Mouse (Mus musculus): ENCODE data around the gene Ros1. TPM values are rescaled to one million over a fixed set of nuclear protein-coding genes. Genes with fewer than 3 reads are reported as not detected.

Ros1 gene
- total RNA-seq, 2 experiments from 2014 or later, result not detected

- no peak overlapping the region for H3K4me3 ChIP-seq
- peak; percentile 65 to 67 for DNase-seq (ENCODE audit: extremely low spot score in 1 of 2, low spot score in 2 of 2)
- intact Hi-C loops (cut with DNase I), result loop anchor here (1.0 to 5.0 kb wide), 2 partner anchors 115 to 168 kb away; no protein-coding TSS in a partner anchor
- TF ChIP-seq CTCF (IDR thresholded peaks at IDR 0.05), result peak; percentile 81
- no peak overlapping the region for H3K27ac ChIP-seq
Observed at GRCm38 (mm10) chr10:52216797-52217563, 21.9 kb upstream of the Ros1 start.

GRCm38 (mm10) chr10:52215267-52215818 is 20.3 kb upstream of the Ros1 start:
- no peak for TF ChIP-seq CTCF (IDR thresholded peaks at IDR 0.05)
- Histone ChIP-seq H3K27ac (no peak overlapping the region), H3K4me3 (no peak overlapping the region)
- DNase-seq (ENCODE audit: extremely low spot score in 1 of 2, low spot score in 2 of 2), result no peak
- intact Hi-C loops (cut with DNase I), result loop anchor here (5.0 kb wide), 1 partner anchor 117 kb away; no protein-coding TSS in a partner anchor

GRCm38 (mm10) chr10:52204006-52204405 is 9.0 kb upstream of the Ros1 start:
- DNase-seq (ENCODE audit: extremely low spot score in 1 of 2, low spot score in 2 of 2), result no peak
- Histone ChIP-seq H3K27ac (no peak overlapping the region), H3K4me3 (no peak overlapping the region)
- TF ChIP-seq CTCF (IDR thresholded peaks at IDR 0.05), result no peak
- intact Hi-C loops (cut with DNase I), result no loop called here

DNA sequence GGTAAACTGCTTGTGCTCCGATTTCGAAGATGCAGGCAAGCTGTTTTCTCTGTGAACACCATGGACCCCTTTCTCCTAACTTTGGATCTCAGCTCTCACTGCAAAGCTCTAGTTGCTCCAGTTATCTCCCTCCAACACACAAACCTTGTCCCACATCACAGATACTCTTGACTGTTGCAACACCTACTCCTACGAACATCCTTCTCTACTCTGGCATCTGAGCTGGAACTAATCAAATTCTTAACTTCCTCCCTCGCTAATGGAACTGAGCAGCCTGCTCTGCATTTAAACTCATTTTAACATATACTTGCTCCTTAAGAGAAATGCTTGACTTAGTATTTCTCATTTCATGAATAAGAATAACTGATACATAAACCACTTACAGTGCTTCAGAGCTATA is 9.1 kb downstream of the Ros1 start:
- intact Hi-C loops (cut with DNase I), result no loop called here
- no peak for TF ChIP-seq CTCF (IDR thresholded peaks at IDR 0.05)
- H3K27ac ChIP-seq, result no peak overlapping the region
- no peak overlapping the region for H3K4me3 ChIP-seq
- DNase-seq (ENCODE audit: extremely low spot score in 1 of 2, low spot score in 2 of 2), result no peak

- no peak; the same call in 1 of the 2 replicates for TF ChIP-seq CTCF (IDR thresholded peaks at IDR 0.05)
- Histone ChIP-seq H3K27ac (no peak overlapping the region), H3K4me3 (no peak overlapping the region)
- intact Hi-C loops (cut with DNase I), result no loop called here
- DNase-seq (ENCODE audit: extremely low spot score in 1 of 2, low spot score in 2 of 2), result no peak
Observed at GRCm38 (mm10) chr10:52182878-52183277, 12.2 kb downstream of the Ros1 start.

DNA sequence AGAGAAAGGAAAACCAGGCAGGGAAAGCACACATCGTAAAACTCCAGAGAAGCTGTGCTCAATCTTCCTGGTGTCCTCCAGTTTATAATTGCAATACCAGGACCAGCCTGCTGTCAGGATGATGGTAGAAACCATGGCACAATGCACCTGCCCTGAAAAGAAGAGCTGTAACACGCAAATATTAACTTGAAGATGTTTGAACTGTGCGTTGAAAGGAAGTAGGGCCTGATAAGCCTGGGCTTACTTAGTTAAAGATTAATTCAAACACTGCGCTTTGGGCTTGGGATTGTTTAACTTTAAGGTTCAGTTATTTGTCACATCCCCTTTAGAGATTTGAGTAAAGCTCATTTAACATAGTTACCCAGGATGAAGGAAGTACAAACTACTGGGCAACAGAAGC is 20.7 kb downstream of the Ros1 start:
- intact Hi-C loops (cut with DNase I), result no loop called here
- TF ChIP-seq CTCF (IDR thresholded peaks at IDR 0.05), result no peak
- Histone ChIP-seq H3K4me3 (no peak overlapping the region), H3K27ac (no peak overlapping the region)
- no peak for DNase-seq (ENCODE audit: extremely low spot score in 1 of 2, low spot score in 2 of 2)

GRCm38 (mm10) chr10:52170489-52170888 is 24.6 kb downstream of the Ros1 start:
- TF ChIP-seq CTCF (IDR thresholded peaks at IDR 0.05), result no peak
- no peak for DNase-seq (ENCODE audit: extremely low spot score in 1 of 2, low spot score in 2 of 2)
- Histone ChIP-seq H3K4me3 (no peak overlapping the region), H3K27ac (no peak overlapping the region)
- intact Hi-C loops (cut with DNase I), result no loop called here

- Histone ChIP-seq H3K27ac (no peak overlapping the region), H3K4me3 (no peak overlapping the region)
- no peak for TF ChIP-seq CTCF (IDR thresholded peaks at IDR 0.05)
- DNase-seq (ENCODE audit: extremely low spot score in 1 of 2, low spot score in 2 of 2), result no peak
- intact Hi-C loops (cut with DNase I), result no loop called here
Observed at GRCm38 (mm10) chr10:52169841-52170240, 25.2 kb downstream of the Ros1 start.

DNA sequence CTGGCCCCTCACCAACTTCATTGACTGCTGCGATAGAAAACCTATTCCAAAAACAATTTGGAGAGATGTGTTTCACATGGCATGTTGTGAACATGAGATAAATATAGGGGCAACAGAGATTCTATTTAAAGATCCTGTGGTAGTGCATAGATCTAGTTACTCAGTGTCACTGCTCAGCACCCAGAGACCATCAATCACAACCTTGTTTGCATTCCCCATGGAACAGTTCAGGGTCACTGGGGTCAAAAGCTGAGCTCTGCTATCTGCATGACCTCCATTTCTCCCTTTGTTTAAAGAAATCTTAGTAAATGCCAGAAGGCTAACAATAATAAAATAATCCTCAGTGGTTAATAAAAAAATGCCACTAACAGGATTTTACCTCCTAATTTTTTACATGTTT is 29.7 kb downstream of the Ros1 start:
- Histone ChIP-seq H3K4me3 (no peak overlapping the region), H3K27ac (no peak overlapping the region)
- no peak for TF ChIP-seq CTCF (IDR thresholded peaks at IDR 0.05)
- intact Hi-C loops (cut with DNase I), result no loop called here
- DNase-seq (ENCODE audit: extremely low spot score in 1 of 2, low spot score in 2 of 2), result no peak

GRCm38 (mm10) chr10:52160604-52161003 is 34.4 kb downstream of the Ros1 start:
- intact Hi-C loops (cut with DNase I), result no loop called here
- H3K27ac ChIP-seq, result no peak overlapping the region
- TF ChIP-seq CTCF (IDR thresholded peaks at IDR 0.05), result no peak
- no peak for DNase-seq (ENCODE audit: extremely low spot score in 1 of 2, low spot score in 2 of 2)
- no peak overlapping the region for H3K4me3 ChIP-seq

GRCm38 (mm10) chr10:52159704-52160103 is 35.3 kb downstream of the Ros1 start:
- no peak overlapping the region for H3K4me3 ChIP-seq
- no peak for TF ChIP-seq CTCF (IDR thresholded peaks at IDR 0.05)
- no peak for DNase-seq (ENCODE audit: extremely low spot score in 1 of 2, low spot score in 2 of 2)
- H3K27ac ChIP-seq, result no peak overlapping the region
- intact Hi-C loops (cut with DNase I), result no loop called here

DNA sequence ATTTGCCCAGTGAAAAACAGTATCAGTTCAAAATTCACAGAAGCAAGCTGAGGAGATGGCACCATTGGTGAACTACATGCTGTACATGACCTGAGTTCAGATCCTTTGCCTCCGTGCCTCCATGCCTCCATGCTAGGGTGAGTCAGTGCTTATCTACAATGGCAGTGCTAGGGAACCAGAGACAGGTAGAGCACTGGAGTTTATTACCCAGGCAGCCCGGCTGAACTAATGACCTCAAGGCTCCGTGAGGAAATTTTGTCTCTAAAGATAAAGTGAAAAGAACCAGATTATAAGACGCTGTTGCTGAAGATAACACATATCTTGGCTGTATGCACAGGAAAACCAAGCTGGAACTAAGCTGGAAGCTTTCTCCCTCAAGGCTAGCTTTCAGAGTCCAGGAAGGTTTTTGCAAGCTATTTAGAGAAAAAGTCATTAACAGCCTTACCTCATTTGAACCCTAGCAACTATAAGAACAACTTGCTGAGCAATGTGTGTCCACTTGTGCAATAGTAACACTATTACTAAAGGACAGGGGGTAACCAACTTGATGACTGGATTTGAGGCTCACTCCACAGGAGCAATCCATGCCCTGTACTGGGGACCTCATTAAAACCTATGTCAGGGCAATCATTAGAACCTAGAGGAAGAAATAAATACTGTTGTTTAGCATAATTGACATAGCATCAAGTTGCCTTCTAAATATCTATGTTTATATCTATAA is 61.5 kb downstream of the Ros1 start:
- Histone ChIP-seq H3K4me3 (no peak overlapping the region), H3K27ac (no peak overlapping the region)
- no peak for DNase-seq (ENCODE audit: extremely low spot score in 1 of 2, low spot score in 2 of 2)
- intact Hi-C loops (cut with DNase I), result no loop called here
- TF ChIP-seq CTCF (IDR thresholded peaks at IDR 0.05), result no peak

Measured in left cerebral cortex, adult 2 months (tissue).